Mouse (Mus musculus) liver, postnatal 0 days (tissue): ENCODE data around the gene H1f0.

Source experiments
- CTCF ChIP-seq: sonication (generic); IDR thresholded peaks from 2 replicates; pipeline ENCODE4 v1.5.1; 2016; ENCODE audit warnings: antibody characterized with exemption, low read depth
- EP300 ChIP-seq: IDR thresholded peaks from 2 replicates; pipeline ENCODE4 v1.6.1; 2016; ENCODE audit warnings: antibody characterized with exemption, low read depth, mild to moderate bottlenecking

GRCm38 (mm10) chr15:78989152-78990092 lies 38.8 kb upstream of the H1f0 start:
- TF ChIP-seq CTCF (no peak), EP300 (no peak)
